Mouse (Mus musculus) adrenal gland, postnatal 14 days (tissue): ENCODE measurements around the gene Gabbr1. TPM values are rescaled to one million over a fixed set of nuclear protein-coding genes. Genes with fewer than 3 reads are reported as not detected.

ENCODE experiments used
- DNase-seq: peaks from one replicate; pipeline ENCODE4 v3.0.0; 2021; ENCODE audit warnings: mixed read lengths
- total RNA-seq: library from RNA; stranded (reverse); gene quantifications from 2 replicates; pipeline ENCODE4 v1.2.3, GENCODE M21; 2021

Gabbr1 gene
- total RNA-seq, 1 experiment from 2014 or later: 24.2 TPM

DNA sequence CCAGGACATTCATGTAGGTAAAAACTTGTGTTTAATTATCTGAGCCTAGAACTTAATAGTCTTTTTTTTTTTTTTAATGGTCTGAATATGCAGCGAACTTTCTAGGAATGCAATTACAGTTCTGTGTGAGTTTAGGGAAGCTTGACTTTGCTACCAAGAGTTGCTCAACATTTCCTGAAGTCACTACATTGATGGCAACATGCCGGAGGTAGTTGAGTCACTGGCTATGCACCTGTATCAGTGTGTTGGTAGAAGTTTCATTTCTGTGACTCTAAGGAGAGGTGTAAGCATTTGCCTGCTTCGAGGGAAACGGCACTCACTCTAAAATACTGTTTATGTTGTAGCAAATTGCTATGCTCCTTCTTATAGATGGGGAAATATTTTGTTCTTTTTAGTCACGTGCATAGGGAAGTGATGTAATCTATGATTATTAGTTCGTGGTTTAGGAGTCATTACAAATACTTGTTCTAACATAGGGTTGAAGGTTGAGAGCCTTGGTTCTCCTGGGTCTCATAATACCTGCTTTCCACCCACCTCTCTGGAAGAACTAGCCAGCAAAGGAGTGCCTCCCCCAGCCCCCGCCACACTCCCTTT is 1.0 kb upstream of the Gabbr1 start:
- DNase-seq: no peak

DNA sequence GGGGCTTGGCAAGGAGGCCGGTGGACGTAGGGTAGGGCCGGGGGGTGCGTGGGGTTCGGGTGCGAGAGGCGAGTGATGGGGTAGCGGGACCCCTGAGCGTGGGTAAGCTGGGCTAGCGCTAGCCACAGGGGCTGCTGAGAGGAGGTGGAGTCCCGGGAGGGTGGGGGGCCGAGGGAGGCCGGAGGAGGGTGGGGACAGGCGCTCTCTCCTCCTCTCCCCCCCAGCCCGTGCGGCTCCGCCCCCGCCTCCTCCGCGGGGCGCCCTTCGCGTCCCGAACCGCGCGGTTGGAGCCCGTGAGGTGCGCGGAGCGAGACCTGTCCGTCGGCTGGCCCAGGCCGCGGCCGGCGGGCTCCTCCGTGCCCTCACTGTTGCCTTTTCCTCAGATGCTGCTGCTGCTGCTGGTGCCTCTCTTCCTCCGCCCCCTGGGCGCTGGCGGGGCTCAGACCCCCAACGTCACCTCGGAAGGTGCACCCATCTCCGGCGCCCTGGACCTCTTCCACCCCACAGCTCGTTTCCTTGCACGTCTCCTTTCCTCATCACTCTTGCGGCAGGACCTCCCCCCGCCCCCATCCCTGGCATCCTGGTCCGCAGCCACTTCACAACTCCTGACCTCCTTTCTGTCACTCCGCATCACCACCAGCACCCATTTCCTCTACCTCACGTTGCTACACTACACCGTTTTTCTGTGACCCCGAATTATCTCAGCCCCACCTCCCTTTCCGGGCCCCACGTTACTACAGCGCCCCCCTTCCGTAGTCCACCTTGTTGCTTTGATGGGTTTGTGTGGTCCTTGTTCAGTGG is 746 bp downstream of the Gabbr1 start:
- DNase-seq: peak; percentile 65

- no peak for DNase-seq
Measured at GRCm38 (mm10) chr17:37047332-37047976, 1.7 kb downstream of the Gabbr1 start.

GRCm38 (mm10) chr17:37047981-37048380 is 2.2 kb downstream of the Gabbr1 start:
- DNase-seq: no peak

DNA sequence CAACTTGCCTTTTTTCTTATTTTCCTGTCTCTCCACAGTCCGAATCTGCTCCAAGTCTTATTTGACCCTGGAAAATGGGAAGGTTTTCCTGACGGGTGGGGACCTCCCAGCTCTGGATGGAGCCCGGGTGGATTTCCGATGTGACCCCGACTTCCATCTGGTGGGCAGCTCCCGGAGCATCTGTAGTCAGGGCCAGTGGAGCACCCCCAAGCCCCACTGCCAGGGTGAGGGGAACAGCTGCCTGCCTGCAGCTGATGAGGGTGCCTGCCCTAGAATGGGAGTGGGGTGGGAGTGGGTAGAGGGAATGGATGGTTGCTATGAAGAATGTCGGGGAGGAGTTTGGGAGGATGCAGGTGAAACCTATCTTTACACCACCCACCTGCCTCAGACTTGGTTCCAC is 2.6 kb downstream of the Gabbr1 start:
- no peak for DNase-seq

DNA sequence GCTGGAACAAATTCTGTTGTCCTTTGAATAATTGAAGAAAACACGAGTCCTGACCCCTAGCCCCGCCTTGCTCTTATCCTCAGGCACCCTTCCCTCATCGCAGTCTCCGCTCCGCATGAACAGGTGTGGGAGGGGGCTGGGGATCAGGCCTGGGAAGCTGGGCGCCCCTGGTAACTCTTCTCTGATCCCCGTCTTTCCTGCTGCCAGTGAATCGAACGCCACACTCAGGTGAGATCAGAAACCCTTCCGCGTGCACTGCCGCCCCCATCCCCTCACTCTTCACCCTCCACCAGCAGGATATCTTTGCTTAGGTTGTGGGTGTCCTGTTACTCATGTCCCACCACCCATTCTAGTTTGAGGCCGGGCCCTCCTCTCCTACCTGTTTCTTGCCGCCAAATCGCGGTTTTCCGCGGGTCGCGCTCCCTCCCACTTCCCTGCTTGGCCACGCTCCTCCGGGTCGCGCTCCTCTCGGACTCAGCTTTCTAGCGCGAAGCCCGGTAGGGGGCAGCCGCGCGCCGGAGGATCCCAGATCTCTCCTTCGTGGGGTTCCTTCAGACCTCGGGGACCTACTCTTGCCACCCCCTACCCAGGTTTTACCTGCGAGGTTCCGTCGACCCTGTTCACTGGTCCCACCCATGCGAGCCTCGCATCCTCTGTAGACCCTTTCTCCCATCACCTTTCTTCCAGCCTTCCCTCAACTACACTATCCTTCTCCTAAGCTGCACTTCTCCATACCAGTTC is 4.0 kb downstream of the Gabbr1 start:
- DNase-seq: peak; percentile 79

DNA sequence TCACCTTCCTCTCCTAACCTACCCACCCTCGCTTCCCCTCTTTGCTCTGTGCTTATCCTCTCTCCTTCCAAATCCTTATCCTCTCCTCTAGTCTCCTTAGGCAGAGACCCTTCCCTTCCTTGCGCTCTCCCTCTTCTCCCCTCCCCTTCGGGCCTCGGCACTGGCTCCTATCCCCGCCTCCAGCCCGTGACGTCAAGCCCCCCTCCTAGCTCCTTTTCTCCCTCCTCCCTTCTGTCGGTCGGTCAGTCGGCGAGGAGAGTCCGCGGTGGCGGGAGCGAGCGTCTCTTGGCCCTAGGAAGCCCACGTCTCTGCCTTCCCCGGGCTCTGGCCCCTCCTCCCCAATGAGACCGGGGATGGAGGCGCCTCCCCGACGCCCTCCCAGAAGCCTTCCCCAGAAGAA is 4.6 kb downstream of the Gabbr1 start:
- DNase-seq: peak; percentile 83

- no peak for DNase-seq
Measured at GRCm38 (mm10) chr17:37050876-37051275, 5.1 kb downstream of the Gabbr1 start.

GRCm38 (mm10) chr17:37051745-37052144 is 6.0 kb downstream of the Gabbr1 start:
- no peak for DNase-seq

DNA sequence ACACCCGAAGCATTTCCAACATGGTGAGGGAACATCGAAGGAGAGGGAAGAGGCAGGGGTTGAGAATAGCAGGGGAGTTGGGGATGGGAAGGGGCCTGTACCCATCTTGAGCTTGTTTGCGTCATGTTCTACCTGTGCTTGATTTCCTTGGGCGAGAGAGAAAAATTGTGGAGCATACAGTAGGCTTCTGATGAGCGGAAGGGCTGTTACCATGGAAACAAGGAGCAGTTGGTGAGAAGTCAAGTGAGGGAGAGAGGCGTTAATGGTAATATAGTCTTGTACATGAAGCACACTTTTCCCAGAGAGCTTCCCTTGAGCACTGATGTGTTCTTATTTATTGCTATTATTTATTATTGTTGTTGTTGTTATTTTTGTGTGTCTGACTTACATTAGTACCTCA is 11.2 kb downstream of the Gabbr1 start:
- DNase-seq: no peak

DNA sequence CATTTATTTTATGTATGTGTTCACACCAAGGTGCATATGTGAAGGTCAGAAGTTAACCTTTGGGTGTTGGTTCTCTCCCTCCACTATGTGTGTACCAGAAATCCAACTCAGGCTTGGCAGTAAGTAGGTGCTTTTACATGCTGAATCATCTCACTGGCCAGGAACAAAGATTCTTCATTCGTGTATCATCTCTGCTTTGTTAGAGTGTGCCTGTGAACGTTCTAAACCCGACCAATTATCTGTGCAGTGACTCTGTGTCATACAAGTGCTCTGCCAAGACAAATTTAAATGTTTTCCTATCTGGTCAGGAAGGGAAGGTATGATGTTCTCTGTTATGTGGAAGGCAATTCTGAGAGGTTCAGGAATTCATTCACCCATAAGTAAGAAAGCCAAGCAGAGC is 15.7 kb downstream of the Gabbr1 start:
- no peak for DNase-seq

- no peak for DNase-seq
Measured at GRCm38 (mm10) chr17:37062101-37062641, 16.4 kb downstream of the Gabbr1 start.

DNA sequence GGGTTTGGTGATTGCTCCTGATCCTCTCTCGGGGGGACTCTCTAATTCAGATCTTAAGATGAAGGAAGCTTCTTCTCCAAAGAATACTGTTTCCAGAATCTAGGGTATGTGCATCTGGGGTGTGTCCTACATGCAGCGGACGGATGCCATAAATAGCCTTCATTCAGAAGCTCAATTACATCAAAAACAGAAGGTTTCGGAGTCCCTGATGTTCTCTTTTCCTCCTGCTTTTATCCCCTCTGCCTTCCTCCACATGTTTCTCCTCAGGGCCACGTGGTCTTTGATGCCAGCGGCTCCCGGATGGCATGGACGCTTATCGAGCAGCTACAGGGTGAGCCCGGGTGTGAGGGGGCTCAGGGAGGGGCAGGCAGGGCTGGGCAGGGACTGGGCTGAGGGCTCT is 17.3 kb downstream of the Gabbr1 start:
- DNase-seq: no peak

GRCm38 (mm10) chr17:37063686-37064495 is 18.1 kb downstream of the Gabbr1 start:
- DNase-seq: no peak

DNA sequence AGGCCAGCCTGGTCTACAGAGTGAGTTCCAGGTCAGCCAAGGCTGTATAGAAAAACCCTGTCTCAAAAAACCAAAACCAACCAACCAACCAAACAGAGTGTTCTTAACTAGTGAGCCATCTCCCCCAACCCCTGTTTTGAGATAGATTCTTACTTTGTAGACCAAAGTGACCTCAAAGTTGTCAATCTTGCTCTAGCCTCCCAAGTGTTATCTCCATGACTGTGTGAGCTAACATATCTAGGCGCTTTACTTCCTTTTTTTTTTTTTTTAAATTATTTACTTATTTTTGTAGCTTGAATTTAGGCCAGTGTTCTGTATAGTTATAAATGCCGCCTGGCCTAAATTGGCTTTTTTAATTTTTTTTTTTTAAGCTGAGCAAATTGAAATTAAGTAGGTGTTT is 20.2 kb downstream of the Gabbr1 start:
- no peak for DNase-seq

DNA sequence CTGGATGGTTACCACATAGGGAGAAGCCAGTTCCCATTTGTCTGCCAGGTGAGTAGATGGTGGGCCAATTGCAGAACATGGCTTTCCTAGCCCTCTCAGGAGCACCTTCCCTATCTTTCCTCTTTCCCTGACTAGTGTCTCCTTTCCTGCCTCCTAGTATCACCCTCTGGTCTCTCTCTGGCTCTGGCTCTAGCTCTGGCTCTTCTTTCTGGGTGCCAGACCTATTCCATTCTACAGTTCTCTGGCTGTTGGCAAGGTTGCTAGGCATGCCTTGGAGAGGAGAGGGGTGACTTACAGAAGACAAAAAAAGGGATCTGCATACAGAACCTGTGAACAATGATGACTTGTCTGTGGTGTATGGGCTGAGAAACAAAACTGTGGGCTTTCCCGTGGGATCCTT is 22.1 kb downstream of the Gabbr1 start:
- no peak for DNase-seq

- DNase-seq: no peak
Measured at GRCm38 (mm10) chr17:37070121-37070520, 24.4 kb downstream of the Gabbr1 start.

DNA sequence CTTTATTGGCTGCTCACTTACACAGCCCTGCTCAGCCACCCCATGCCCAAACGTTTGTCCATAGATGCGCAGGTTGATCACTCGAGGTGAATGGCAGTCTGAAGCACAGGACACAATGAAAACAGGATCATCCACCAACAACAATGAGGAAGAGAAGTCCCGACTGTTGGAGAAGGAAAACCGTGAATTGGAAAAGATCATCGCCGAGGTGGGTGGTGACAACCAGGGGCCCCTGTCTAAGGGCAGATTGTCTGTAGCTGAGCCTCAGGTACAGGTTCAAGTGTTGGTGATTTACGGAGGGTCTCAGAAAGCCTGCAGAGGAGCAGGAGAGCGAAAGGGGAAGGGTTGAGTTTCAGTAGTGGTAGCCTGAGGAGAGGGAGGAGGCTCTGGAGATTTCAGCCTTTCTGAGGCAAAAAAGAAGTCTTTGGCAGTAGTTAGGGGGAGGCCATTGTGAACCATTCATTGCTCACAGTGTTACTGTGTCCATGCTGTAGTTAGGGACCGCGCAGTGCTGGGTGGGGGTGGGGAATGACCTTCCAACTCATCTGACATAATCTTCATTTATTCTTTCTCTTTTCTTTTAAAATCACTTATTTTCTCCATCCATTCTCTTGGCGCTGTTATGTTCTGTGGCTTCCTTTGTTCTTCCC is 26.4 kb downstream of the Gabbr1 start:
- no peak for DNase-seq

DNA sequence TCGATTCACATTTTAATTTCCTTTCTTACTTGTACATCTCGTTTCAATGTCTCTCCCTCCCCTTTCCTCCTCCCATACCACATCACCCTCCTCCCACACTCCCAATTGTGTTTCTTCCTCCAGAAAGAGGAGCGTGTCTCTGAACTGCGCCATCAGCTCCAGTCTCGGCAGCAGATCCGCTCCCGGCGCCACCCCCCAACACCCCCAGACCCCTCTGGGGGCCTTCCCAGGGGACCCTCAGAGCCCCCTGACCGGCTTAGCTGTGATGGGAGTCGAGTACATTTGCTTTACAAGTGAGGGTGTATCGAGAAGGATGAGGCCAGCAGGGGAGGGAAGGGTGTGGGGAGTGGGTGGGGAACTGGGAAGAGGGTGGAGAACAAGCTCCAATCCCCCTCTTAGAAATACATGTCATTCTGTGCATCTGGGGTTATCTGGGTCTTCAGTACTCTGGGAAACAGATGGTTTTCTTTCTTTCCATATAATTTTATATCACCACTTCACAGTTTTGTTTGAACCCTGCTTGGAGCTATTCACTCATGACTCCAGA is 27.0 kb downstream of the Gabbr1 start:
- DNase-seq: no peak

- no peak for DNase-seq
Measured at GRCm38 (mm10) chr17:37075181-37075580, 29.4 kb downstream of the Gabbr1 start.

- DNase-seq: no peak
Measured at GRCm38 (mm10) chr17:37075766-37076165, 30.0 kb downstream of the Gabbr1 start.
